Mouse (Mus musculus) lung, adult 10 weeks (tissue): ENCODE results near the gene Treml2. TPM values are rescaled to one million over a fixed set of nuclear protein-coding genes. Genes with fewer than 3 reads are reported as not detected.

Source experiments
- polyA plus RNA-seq: library from polyadenylated mRNA; stranded (reverse); fragments of 350-450 nt; fragmentation: Illumina TruSeq; extraction: RNeasy Lipid Tissue Mini Kit (QIAGEN cat#74804); gene quantifications from one replicate; pipeline ENCODE4 v1.2.3, GENCODE M21; 2014; ENCODE audit warnings: low read depth, low replicate concordance; ENCODE audit not compliant: insufficient read depth

The Treml2 gene
- polyA plus RNA-seq: 3.2 TPM

GRCm38 (mm10) chr17:48299203-48299602, at the start of gene Treml2:
Gene Treml2, plus strand, starts transcription at chr17:48299498.

GRCm38 (mm10) chr17:48263741-48264362, 35.4 kb upstream of the Treml2 start, which contains the start of gene Treml4:
Gene Treml4, plus strand, starts transcription at chr17:48264295.

GRCm38 (mm10) chr17:48315905-48316579, 16.7 kb downstream of the Treml2 start, which contains the start of gene B430306N03Rik:
Gene B430306N03Rik, plus strand, starts transcription at chr17:48316141.

GRCm38 (mm10) chr17:48346231-48346630, 46.9 kb downstream of the Treml2 start, which contains the start of gene Trem2:
Gene Trem2, plus strand, starts transcription at chr17:48346401.

GRCm38 (mm10) chr17:48359616-48360015, 60.3 kb downstream of the Treml2 start, which contains the start of gene Treml1:
Gene Treml1, plus strand, starts transcription at chr17:48359916.

Other genes with a start within 250 kb of the Treml2 start
- not detected for gene 1700067P10Rik, start 210.2 kb upstream of the Treml2 start, polyA plus RNA-seq
- 0.13 TPM for gene 9830107B12Rik, start 153.2 kb upstream of the Treml2 start, polyA plus RNA-seq
- gene A530064D06Rik, start 132.2 kb upstream of the Treml2 start, polyA plus RNA-seq: 1.1 TPM
- 2.8 TPM for gene Trem1, start 66.7 kb upstream of the Treml2 start, polyA plus RNA-seq
- 3.9 TPM for gene Trem3, start 51.7 kb upstream of the Treml2 start, polyA plus RNA-seq
- 4.6 TPM for gene Treml4, start 35.2 kb upstream of the Treml2 start, polyA plus RNA-seq
- 0.96 TPM for gene B430306N03Rik, start 16.6 kb downstream of the Treml2 start, polyA plus RNA-seq
- 7.0 TPM for gene Trem2, start 46.9 kb downstream of the Treml2 start, polyA plus RNA-seq
- 1.7 TPM for gene Treml1, start 60.4 kb downstream of the Treml2 start, polyA plus RNA-seq
- 19.6 TPM for gene Nfya, start 110.4 kb downstream of the Treml2 start, polyA plus RNA-seq
- gene Oard1, start 110.5 kb downstream of the Treml2 start, polyA plus RNA-seq: 39.8 TPM
- gene Apobec2, start 133.4 kb downstream of the Treml2 start, polyA plus RNA-seq: 2.8 TPM
- 0.48 TPM for gene Tspo2, start 152.0 kb downstream of the Treml2 start, polyA plus RNA-seq
- 0.62 TPM for gene Unc5cl, start 155.4 kb downstream of the Treml2 start, polyA plus RNA-seq